Mouse (Mus musculus) embryonic fibroblast, embryonic 13.5 days (primary cell): ENCODE measurements around the gene Camk2d. TPM values are rescaled to one million over a fixed set of nuclear protein-coding genes. Genes with fewer than 3 reads are reported as not detected.
A peak's percentile ranks its signal among the peaks of the same experiment; 100 is the strongest.

ENCODE experiments used
- H3K27ac ChIP-seq: 2 replicates; pipeline ENCODE4 v1.5.1; 2012; ENCODE audit warnings: low read length, control low read depth, inconsistent platforms; ENCODE audit not compliant: insufficient read depth
- H3K4me1 ChIP-seq: 2 replicates; pipeline ENCODE4 v1.6.1; 2011; ENCODE audit warnings: low read length; ENCODE audit not compliant: control insufficient read depth, insufficient read depth
- H3K4me3 ChIP-seq: 2 replicates; pipeline ENCODE4 v1.5.1; 2011; ENCODE audit warnings: mild to moderate bottlenecking, control low read depth, low read length; ENCODE audit not compliant: insufficient read depth
- CTCF ChIP-seq: IDR thresholded peaks from 2 replicates; pipeline ENCODE4 v1.5.1; 2011; ENCODE audit warnings: mild to moderate bottlenecking, control low read depth, low read length, moderate library complexity, borderline replicate concordance; ENCODE audit not compliant: insufficient read depth
- POLR2A ChIP-seq: IDR thresholded peaks from 2 replicates; pipeline ENCODE4 v1.6.1; 2011; ENCODE audit warnings: low read depth, mild to moderate bottlenecking, control low read depth, low read length, moderate library complexity
- polyA plus RNA-seq: library from polyadenylated mRNA; stranded (reverse); fragments of >200 nt; gene quantifications from 2 replicates; pipeline ENCODE4 v1.2.4, GENCODE M21; 2011; ENCODE audit warnings: low read depth; ENCODE audit not compliant: missing spikeins, insufficient read length

Camk2d gene
- polyA plus RNA-seq, 1 experiment = 186 TPM

- no peak for TF ChIP-seq CTCF
- Histone ChIP-seq H3K4me3 (no peak overlapping the region), H3K27ac (no peak overlapping the region; the same call in 1 of the 2 replicates), H3K4me1 (no peaks in the 10 kb centered on the region)
These were observed 181.8 kb downstream of the Camk2d start for GRCm38 (mm10) chr3:126777879-126778278.

GRCm38 (mm10) chr3:126780014-126780615 lies 184.0 kb downstream of the Camk2d start:
- H3K27ac ChIP-seq = no peak overlapping the region
- no peak overlapping the region for H3K4me3 ChIP-seq
- H3K4me1 ChIP-seq = no peaks in the 10 kb centered on the region
- TF ChIP-seq CTCF (no peak), POLR2A (no peak)

- no peak for TF ChIP-seq CTCF
- Histone ChIP-seq H3K4me1 (peaks cover 9% of the 10 kb centered on the region), H3K4me3 (no peak overlapping the region), H3K27ac (peak overlapping the region; percentile 62)
These were observed 197.2 kb downstream of the Camk2d start for GRCm38 (mm10) chr3:126793035-126793964.

GRCm38 (mm10) chr3:126795904-126796303 lies 199.8 kb downstream of the Camk2d start:
- no peak for TF ChIP-seq POLR2A
- TF ChIP-seq CTCF = no peak
- H3K4me1 ChIP-seq = peaks cover 9% of the 10 kb centered on the region

GRCm38 (mm10) chr3:126797025-126797424 lies 200.9 kb downstream of the Camk2d start:
- Histone ChIP-seq H3K27ac (no peak overlapping the region), H3K4me1 (peaks cover 9% of the 10 kb centered on the region), H3K4me3 (no peak overlapping the region)
- TF ChIP-seq POLR2A (no peak), CTCF (no peak)

More at GRCm38 (mm10) chr3:126795904-126796303, 199.8 kb downstream of the Camk2d start:
- no peak overlapping the region for H3K27ac ChIP-seq
- no peak overlapping the region for H3K4me3 ChIP-seq

- TF ChIP-seq CTCF = no peak
- H3K4me1 ChIP-seq = peaks cover 5% of the 10 kb centered on the region; the same call in 1 of the 2 replicates
- no peak overlapping the region for H3K27ac ChIP-seq
- H3K4me3 ChIP-seq = no peak overlapping the region
These were observed 201.7 kb downstream of the Camk2d start for GRCm38 (mm10) chr3:126797810-126798209.

- TF ChIP-seq CTCF (no peak), POLR2A (no peak)
- no peak overlapping the region for H3K27ac ChIP-seq
- H3K4me3 ChIP-seq = no peak overlapping the region
- H3K4me1 ChIP-seq = no peaks in the 10 kb centered on the region
These were observed 206.9 kb downstream of the Camk2d start for GRCm38 (mm10) chr3:126802988-126803387.

GRCm38 (mm10) chr3:126804968-126805367 lies 208.9 kb downstream of the Camk2d start:
- Histone ChIP-seq H3K4me1 (no peaks in the 10 kb centered on the region), H3K4me3 (no peak overlapping the region), H3K27ac (no peak overlapping the region)
- no peak for TF ChIP-seq CTCF
- no peak for TF ChIP-seq POLR2A

GRCm38 (mm10) chr3:126806145-126806544 lies 210.0 kb downstream of the Camk2d start:
- TF ChIP-seq CTCF = no peak
- H3K4me3 ChIP-seq = no peak overlapping the region
- H3K27ac ChIP-seq = no peak overlapping the region
- peaks cover 3% of the 10 kb centered on the region; the same call in 1 of the 2 replicates for H3K4me1 ChIP-seq

- TF ChIP-seq CTCF (no peak), POLR2A (no peak)
- H3K27ac ChIP-seq = no peak overlapping the region
- H3K4me3 ChIP-seq = no peak overlapping the region
- peaks cover 3% of the 10 kb centered on the region; the same call in 1 of the 2 replicates for H3K4me1 ChIP-seq
These were observed 213.8 kb downstream of the Camk2d start for GRCm38 (mm10) chr3:126809915-126810314.
